Mouse (Mus musculus): Measurements from ENCODE around the gene Napb. TPM values are rescaled to one million over a fixed set of nuclear protein-coding genes. Genes with fewer than 3 reads are reported as not detected.

Napb gene
- total and polyA plus RNA-seq, 2 experiments from 2014 or later = 99.2 to 115 TPM

DNA sequence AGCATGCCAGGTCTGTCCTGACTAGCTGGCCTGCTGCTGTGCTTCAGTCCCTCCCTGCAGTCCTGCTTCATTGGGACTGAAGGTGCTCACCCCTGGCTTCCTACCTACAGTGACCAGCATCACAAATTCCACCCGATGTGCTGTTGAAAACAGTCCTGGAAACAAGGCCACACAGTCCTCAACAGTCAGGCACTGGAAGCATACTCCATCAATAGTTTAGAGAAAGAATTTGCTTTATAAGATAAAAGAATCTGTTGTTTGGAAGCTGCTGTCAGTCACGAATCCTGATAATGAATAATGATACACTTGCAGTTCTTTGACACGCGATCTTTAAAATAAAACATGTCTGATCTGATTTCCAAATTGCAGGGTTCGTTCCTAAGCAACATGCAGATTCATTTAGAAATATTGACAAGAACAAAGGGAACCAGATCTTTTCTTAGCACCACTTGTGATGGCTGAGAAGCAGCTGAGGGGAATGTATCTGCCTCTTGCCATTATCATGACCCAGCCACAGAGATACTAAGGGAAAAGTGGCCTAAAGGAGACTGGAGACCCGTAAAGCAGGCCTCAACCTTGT is 87.8 kb downstream of the Napb start:
- Histone ChIP-seq H3K9me3 (ENCODE audit: low read length) (no peaks in the 10 kb centered on the region), H3K27ac (no peak overlapping the region), H3K4me2 (ENCODE audit: low read depth, low read length) (no peak overlapping the region), H3K27me3 (ENCODE audit: insufficient read depth, low read length) (no peaks in the 10 kb centered on the region), H3K4me3 (ENCODE audit: low read length) (no peak overlapping the region), H3K9ac (replicated peaks; ENCODE audit: low read length) (no peak overlapping the region), H3K36me3 (ENCODE audit: insufficient read depth, low read length) (no peaks in the 10 kb centered on the region), H3K4me1 (ENCODE audit: insufficient read depth, low read length) (no peaks in the 10 kb centered on the region)
- ATAC-seq (no peak), DNase-seq (ENCODE audit: low spot score) (no peak)
- TF ChIP-seq CTCF (IDR thresholded peaks at IDR 0.05; ENCODE audit: low read depth) = no peak
- WGBS = 63% methylated on average over 6 of the region's 6 CpGs

Other genes starting within 250 kb of the Napb start
- gene Nxt1, start 59.9 kb downstream of the Napb start, total RNA-seq (2014; rRNA removed) = 22.9 and 35.3 TPM in 2 replicates
- 34.0 and 37.8 TPM in 2 replicates for gene Nxt1, start 59.9 kb downstream of the Napb start, polyA plus RNA-seq (2015; fragmentation: Nextera tagmentation; extraction: Ambion mirVana)
- gene Gzf1, start 51.4 kb downstream of the Napb start, total RNA-seq (2014; rRNA removed) = 21.4 and 24.1 TPM in 2 replicates
- gene Gzf1, start 51.4 kb downstream of the Napb start, polyA plus RNA-seq (2015; fragmentation: Nextera tagmentation; extraction: Ambion mirVana) = 15.5 and 17.3 TPM in 2 replicates
- gene Cstl1, start 17.9 kb upstream of the Napb start, total RNA-seq (2014; rRNA removed) = not detected in 2 replicates
- not detected in 2 replicates for gene Cstl1, start 17.9 kb upstream of the Napb start, polyA plus RNA-seq (2015; fragmentation: Nextera tagmentation; extraction: Ambion mirVana)
- not detected in 2 replicates for gene Cst11, start 39.0 kb upstream of the Napb start, total RNA-seq (2014; rRNA removed)
- gene Cst11, start 39.0 kb upstream of the Napb start, polyA plus RNA-seq (2015; fragmentation: Nextera tagmentation; extraction: Ambion mirVana) = not detected in 2 replicates
- not detected in 2 replicates for gene 8030411F24Rik, start 49.5 kb upstream of the Napb start, total RNA-seq (2014; rRNA removed)
- not detected in 2 replicates for gene 8030411F24Rik, start 49.5 kb upstream of the Napb start, polyA plus RNA-seq (2015; fragmentation: Nextera tagmentation; extraction: Ambion mirVana)
- gene Cst12, start 56.9 kb upstream of the Napb start, total RNA-seq (2014; rRNA removed) = not detected in 2 replicates
- not detected in 2 replicates for gene Cst12, start 56.9 kb upstream of the Napb start, polyA plus RNA-seq (2015; fragmentation: Nextera tagmentation; extraction: Ambion mirVana)
- not detected in 2 replicates for gene Cst8, start 66.3 kb upstream of the Napb start, total RNA-seq (2014; rRNA removed)
- not detected in 2 replicates for gene Cst8, start 66.3 kb upstream of the Napb start, polyA plus RNA-seq (2015; fragmentation: Nextera tagmentation; extraction: Ambion mirVana)
- gene Cst13, start 87.6 kb upstream of the Napb start, total RNA-seq (2014; rRNA removed) = not detected in 2 replicates
- not detected in 2 replicates for gene Cst13, start 87.6 kb upstream of the Napb start, polyA plus RNA-seq (2015; fragmentation: Nextera tagmentation; extraction: Ambion mirVana)
- not detected in 2 replicates for gene Cst9, start 102.7 kb upstream of the Napb start, total RNA-seq (2014; rRNA removed)
- not detected in 2 replicates for gene Cst9, start 102.7 kb upstream of the Napb start, polyA plus RNA-seq (2015; fragmentation: Nextera tagmentation; extraction: Ambion mirVana)
- not detected in 2 replicates for gene 9230104L09Rik, start 132.6 kb upstream of the Napb start, total RNA-seq (2014; rRNA removed)
- gene 9230104L09Rik, start 132.6 kb upstream of the Napb start, polyA plus RNA-seq (2015; fragmentation: Nextera tagmentation; extraction: Ambion mirVana) = not detected in 2 replicates
- 787 and 928 TPM in 2 replicates for gene Cst3, start 143.2 kb upstream of the Napb start, total RNA-seq (2014; rRNA removed)
- gene Cst3, start 143.2 kb upstream of the Napb start, polyA plus RNA-seq (2015; fragmentation: Nextera tagmentation; extraction: Ambion mirVana) = 1,585 and 1,721 TPM in 2 replicates